In genomic region chr11:60300318-60300717, GRCm38 (mm10) we compare ENCODE assay signal across 14 mouse cellular contexts. TPM values are rescaled to one million over a fixed set of nuclear protein-coding genes. Genes with fewer than 3 reads are reported as not detected.
DNase-seq lines count a peak whose midpoint lies in the region; ATAC-seq and TF ChIP-seq lines count a peak whose summit lies in the region.
"Had no signal": no experiment of that assay in that cellular context is flagged by ENCODE, and none has a peak within 500 bp of the region (broad histone marks: within the 10 kb centered on the region; RNA-seq: fewer than 3 reads in every experiment).

No protein-coding gene starts in this region.

- TF ChIP-seq EP300 in heart, adult 2 months (IDR thresholded peaks at IDR 0.05; ENCODE audit: insufficient read depth, low read depth, low read length): no peak

- H3K36me3 ChIP-seq in heart, adult 2 months (ENCODE audit: control insufficient read depth, insufficient read depth, low read length): peaks cover 10% of the 10 kb centered on the region
- H3K36me3 ChIP-seq in kidney, embryonic 16.5 days (ENCODE audit: insufficient read depth, low read length): no peaks in the 10 kb centered on the region
- no peaks in the 10 kb centered on the region for H3K36me3 ChIP-seq in midbrain, embryonic 14.5 days (ENCODE audit: control insufficient read depth, insufficient read depth, low read length)
- H3K36me3 ChIP-seq: heart, embryonic 12.5 days; limb, embryonic 10.5 days had no signal

- WGBS in heart, adult 2 months: 67% methylated on average over 3 of the region's 3 CpGs
- 46% methylated on average over 3 of the region's 3 CpGs for WGBS in kidney, embryonic 16.5 days
- 85% methylated on average over 3 of the region's 3 CpGs for WGBS in midbrain, embryonic 14.5 days

- H3K4me2 ChIP-seq in kidney, embryonic 16.5 days (replicated peaks; ENCODE audit: low read depth, low read length): no peak overlapping the region
- no peak overlapping the region for H3K4me2 ChIP-seq in midbrain, embryonic 14.5 days (ENCODE audit: low read length)
- H3K4me2 ChIP-seq: heart, embryonic 12.5 days had no signal

- H3K27ac ChIP-seq in heart, adult 2 months: peak overlapping the region; percentile 34
- peak overlapping the region; percentile 9 for H3K27ac ChIP-seq in kidney, embryonic 16.5 days (ENCODE audit: low read length)
- H3K27ac ChIP-seq in cortical plate, adult 2 months (ENCODE audit: insufficient read depth, low read length): 0 out of 2 replicates have a peak overlapping the region, but pooled peaks have one; percentile 48
- H3K27ac ChIP-seq in midbrain, embryonic 14.5 days (replicated peaks; ENCODE audit: low read depth, low read length): peak overlapping the region; percentile 88
- H3K27ac ChIP-seq: limb, embryonic 10.5 days had no signal

- peaks cover 13% of the 10 kb centered on the region for H3K4me1 ChIP-seq in heart, adult 2 months (ENCODE audit: control insufficient read depth, insufficient read depth, low read length)
- peaks cover 31% of the 10 kb centered on the region for H3K4me1 ChIP-seq in kidney, embryonic 16.5 days (ENCODE audit: insufficient read depth, low read length)
- peaks cover 33% of the 10 kb centered on the region for H3K4me1 ChIP-seq in cortical plate, adult 2 months (ENCODE audit: control insufficient read depth, insufficient read depth, low read length)
- H3K4me1 ChIP-seq in midbrain, embryonic 14.5 days (ENCODE audit: control insufficient read depth, insufficient read depth, low read length): peaks cover 28% of the 10 kb centered on the region

- TF ChIP-seq POLR2A in heart, adult 2 months (IDR thresholded peaks at IDR 0.05; ENCODE audit: insufficient read depth, low read depth, low read length): no peak
- TF ChIP-seq POLR2A in cortical plate, adult 2 months (IDR thresholded peaks at IDR 0.05; ENCODE audit: extremely low read depth, insufficient read depth, low read length): no peak

- intact Hi-C loops in heart, adult 2 months (cut with DNase I): loop anchor here (5.0 kb wide), 1 partner anchor 37 kb away; no protein-coding TSS in a partner anchor
- intact Hi-C loops in heart, postnatal 14 days (cut with DNase I): no loop called here

- H3K9me3 ChIP-seq in kidney, embryonic 16.5 days (ENCODE audit: low read length): no peaks in the 10 kb centered on the region
- H3K9me3 ChIP-seq in midbrain, embryonic 14.5 days (ENCODE audit: control insufficient read depth, low read length): no peaks in the 10 kb centered on the region
- H3K9me3 ChIP-seq: heart, embryonic 12.5 days; limb, embryonic 10.5 days had no signal

- DNase-seq in heart, adult 2 months: no peak
- DNase-seq in heart, postnatal 14 days: no peak
- DNase-seq in kidney, postnatal 14 days: no peak
- no peak for DNase-seq in midbrain, embryonic 14.5 days
- no peak for DNase-seq in B cell, adult 2 months
- DNase-seq in gastrocnemius, adult 8-10 months (ENCODE audit: low spot score in 2 of 2): no peak
- DNase-seq: adrenal gland, adult 2 months; embryo, embryonic 11 days; lung, postnatal 14 days; thymus, postnatal 25 days had no signal

- H3K27me3 ChIP-seq in heart, adult 2 months (ENCODE audit: control insufficient read depth, insufficient read depth, low read length): no peaks in the 10 kb centered on the region
- no peaks in the 10 kb centered on the region for H3K27me3 ChIP-seq in kidney, embryonic 16.5 days (ENCODE audit: insufficient read depth, low read length)
- no peaks in the 10 kb centered on the region for H3K27me3 ChIP-seq in midbrain, embryonic 14.5 days (ENCODE audit: control insufficient read depth, insufficient read depth, low read length)
- H3K27me3 ChIP-seq: heart, embryonic 12.5 days had no signal

- H3K4me3 ChIP-seq in heart, adult 2 months: no peak overlapping the region
- no peak overlapping the region for H3K4me3 ChIP-seq in kidney, embryonic 16.5 days (ENCODE audit: low read length)
- H3K4me3 ChIP-seq in cortical plate, adult 2 months (ENCODE audit: insufficient read depth, low read length): no peak overlapping the region
- no peak overlapping the region for H3K4me3 ChIP-seq in midbrain, embryonic 14.5 days (replicated peaks; ENCODE audit: low read depth, low read length)
- H3K4me3 ChIP-seq: heart, embryonic 12.5 days; limb, embryonic 10.5 days had no signal

- no peak for ATAC-seq in kidney, embryonic 16.5 days (ENCODE audit: low FRiP score, low TSS enrichment)
- no peak for ATAC-seq in midbrain, embryonic 14.5 days (ENCODE audit: low FRiP score, low TSS enrichment)

- peaks cover 5% of the 10 kb centered on the region for H3K79me2 ChIP-seq in heart, adult 2 months (replicated peaks; ENCODE audit: control insufficient read depth, insufficient read depth, low read length)

- no peak overlapping the region for H3K9ac ChIP-seq in heart, adult 2 months (ENCODE audit: low read depth, low read length)
- no peak overlapping the region; the same call in 1 of the 2 replicates for H3K9ac ChIP-seq in kidney, embryonic 16.5 days (replicated peaks; ENCODE audit: low read length)
- H3K9ac ChIP-seq in midbrain, embryonic 14.5 days (replicated peaks; ENCODE audit: low read length): no peak overlapping the region
- H3K9ac ChIP-seq: heart, embryonic 12.5 days had no signal

- no peak for TF ChIP-seq CTCF in heart, adult 2 months (IDR thresholded peaks at IDR 0.05)
- no peak for TF ChIP-seq CTCF in cortical plate, adult 2 months (IDR thresholded peaks at IDR 0.05; ENCODE audit: extremely low read depth, insufficient read depth, low read length)

RNA-seq across cellular contexts. Expression of gene Tom1l2, which starts 52.4 kb away (rescaled TPM):
- 100 to 1,000 TPM; 102 to 113 TPM for total RNA-seq in heart, adult 2 months (2021)
- 123 and 149 TPM in 2 replicates for polyA plus RNA-seq in heart, adult 2 months (2012; rRNA removed)
- 10 to 100 TPM; 93.3 to 93.7 TPM for total RNA-seq in heart, postnatal 14 days (2021)
- 36.3 and 41.7 TPM in 2 replicates for polyA plus RNA-seq in kidney, embryonic 16.5 days (2015; fragmentation: Nextera tagmentation; extraction: Ambion mirVana)
- polyA plus RNA-seq in cortical plate, adult 2 months (2012; rRNA removed): 204 and 213 TPM in 2 replicates
- 48.5 and 50.9 TPM in 2 replicates for polyA plus RNA-seq in midbrain, embryonic 14.5 days (2014; fragmentation: Nextera tagmentation; extraction: Ambion mirVana)
- total RNA-seq in gastrocnemius, adult 8-10 months (2022): 10 to 100 TPM; 61.0 to 68.8 (median 65.7) TPM

RNA-seq across cellular contexts. Expression of gene Drc3, which starts 52.8 kb away (rescaled TPM):
- 1 to 10 TPM; 1.6 to 2.4 TPM for total RNA-seq in heart, adult 2 months (2021)
- polyA plus RNA-seq in heart, adult 2 months (2012; rRNA removed): 4.1 and 4.2 TPM in 2 replicates
- 1 to 10 TPM; 2.0 to 3.2 TPM for total RNA-seq in heart, postnatal 14 days (2021)
- polyA plus RNA-seq in kidney, embryonic 16.5 days (2015; fragmentation: Nextera tagmentation; extraction: Ambion mirVana): 2.1 and 2.8 TPM in 2 replicates
- 14.2 and 17.3 TPM in 2 replicates for polyA plus RNA-seq in cortical plate, adult 2 months (2012; rRNA removed)
- polyA plus RNA-seq in midbrain, embryonic 14.5 days (2014; fragmentation: Nextera tagmentation; extraction: Ambion mirVana): 5.3 and 6.1 TPM in 2 replicates
- 1 to 10 TPM; 1.1 to 1.4 (median 1.1) TPM for total RNA-seq in gastrocnemius, adult 8-10 months (2022)

Comparison
In these comparisons a context has a peak if more than half of its experiments do, and no peak if none do; other contexts are left out.
1. H3K27ac ChIP-seq: peak in every context shown above with its lines; median percentile 88 in midbrain, embryonic 14.5 days; 48 in cortical plate, adult 2 months; 34 in heart, adult 2 months; 9 in kidney, embryonic 16.5 days.